Mouse (Mus musculus) neutrophil, adult 5-6 weeks (primary cell): ENCODE data around the gene Ssx2ip. TPM values are rescaled to one million over a fixed set of nuclear protein-coding genes. Genes with fewer than 3 reads are reported as not detected.
"Not testable (repeated sequence)": the region's sequence is repeated elsewhere in the genome, so short reads cannot be mapped to it uniquely, and the experiment has no call there.

Source experiments
- ATAC-seq: fragments of 151-379, 151-347 bp; 2 replicates; pipeline ENCODE4 v1.8.0; 2017; ENCODE audit warnings: mild to moderate bottlenecking, moderate TSS enrichment; ENCODE audit not compliant: insufficient number of reproducible peaks, poor library complexity, low FRiP score, severe bottlenecking; ENCODE audit errors: extremely low read depth
- total RNA-seq: library from RNA; stranded (forward); fragments of 200-1000 nt; gene quantifications from 2 replicates; pipeline ENCODE4 v1.2.3, GENCODE M21; 2017

The Ssx2ip gene
- total RNA-seq, 1 experiment from 2014 or later = 4.3 TPM

DNA sequence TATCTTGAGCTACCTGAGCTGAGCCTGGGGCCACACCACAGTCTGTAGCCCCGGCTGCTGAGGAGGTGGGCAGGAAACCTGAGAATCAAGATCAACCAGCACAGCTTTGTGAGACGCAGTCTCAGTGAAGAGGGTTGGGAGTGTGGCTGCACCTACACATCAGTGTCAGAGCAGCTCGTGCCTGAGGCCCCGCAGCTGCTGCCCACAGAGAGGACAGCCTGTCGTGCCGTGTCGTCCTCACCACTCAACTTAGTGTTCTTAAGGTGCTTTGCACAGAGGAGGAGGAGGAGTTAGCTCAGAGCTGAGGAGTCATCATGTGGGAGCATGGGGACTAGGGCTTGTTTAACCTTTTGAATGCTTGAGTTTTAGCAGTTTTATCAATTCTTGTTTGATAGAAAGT is 21.5 kb downstream of the Ssx2ip start:
- ATAC-seq = no peak

DNA sequence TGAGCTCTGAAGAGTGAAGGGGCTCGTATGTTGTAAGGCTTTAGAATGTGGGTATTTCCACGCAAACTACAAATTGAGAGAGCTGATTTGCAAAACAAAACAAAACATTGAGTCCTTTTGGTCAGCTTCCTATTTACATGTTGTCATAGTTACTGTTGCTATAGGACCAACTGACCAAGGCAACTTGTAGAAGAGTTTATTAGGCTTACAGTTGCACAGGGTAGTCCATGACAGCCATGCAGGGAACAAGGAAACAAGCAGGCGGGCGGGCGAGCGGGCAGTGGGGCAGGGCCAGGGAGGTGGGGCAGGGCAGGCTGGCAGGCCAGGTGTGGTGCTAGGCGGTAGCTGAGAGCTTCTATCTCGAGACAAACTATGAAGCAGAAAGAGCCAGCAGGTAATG is 22.0 kb downstream of the Ssx2ip start:
- ATAC-seq = no peak

DNA sequence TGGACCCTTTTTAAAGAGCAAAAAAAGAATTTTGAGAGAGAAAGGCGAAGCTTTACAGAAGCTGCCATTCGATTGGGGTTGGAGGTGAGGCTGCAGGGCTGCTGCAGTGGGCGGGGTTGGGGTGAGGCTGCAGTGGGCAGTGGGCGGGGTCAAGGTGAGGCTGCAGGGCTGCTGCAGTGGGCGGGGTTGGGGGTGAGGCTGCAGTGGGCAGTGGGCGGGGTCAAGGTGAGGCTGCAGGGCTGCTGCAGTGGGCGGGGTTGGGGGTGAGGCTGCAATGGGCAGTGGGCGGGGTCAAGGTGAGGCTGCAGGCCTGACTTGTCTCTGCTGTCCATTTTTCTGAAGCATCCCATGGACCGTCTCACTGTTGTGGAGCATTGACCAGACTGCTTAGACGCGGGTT is 28.6 kb downstream of the Ssx2ip start:
- not testable (repeated sequence) for ATAC-seq

DNA sequence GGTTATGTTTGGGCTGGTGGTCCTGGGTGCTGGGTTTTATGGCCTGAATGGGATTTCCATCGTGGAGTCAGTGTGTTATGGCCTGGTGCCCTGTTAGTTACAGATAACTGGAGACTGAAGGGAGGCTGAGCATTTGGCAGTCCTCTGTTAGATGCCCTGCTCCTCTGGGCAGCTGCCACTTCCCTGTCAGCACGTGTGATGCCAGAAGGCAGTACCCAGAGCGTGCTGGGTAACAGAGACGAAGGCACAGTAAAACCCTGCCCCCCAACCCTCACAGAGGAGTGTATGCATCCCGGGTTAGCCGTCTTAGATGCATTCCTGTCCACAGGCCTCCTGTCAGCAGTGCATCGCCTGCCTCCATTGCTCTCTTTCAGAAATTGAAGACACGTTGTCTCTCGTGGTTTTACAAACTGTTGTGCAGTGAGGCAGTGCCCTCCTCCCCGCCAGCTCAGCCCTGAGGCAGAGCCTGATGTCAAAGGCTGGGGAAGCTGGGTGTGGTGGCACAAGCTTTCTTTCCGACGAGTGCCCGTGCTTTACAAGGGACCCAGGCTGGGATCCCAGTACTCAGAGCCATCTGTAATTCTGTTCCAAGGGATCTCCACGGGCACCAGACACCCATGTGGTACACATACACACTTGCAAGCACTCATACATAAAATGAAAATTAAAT is 29.4 kb downstream of the Ssx2ip start:
- no peak for ATAC-seq

DNA sequence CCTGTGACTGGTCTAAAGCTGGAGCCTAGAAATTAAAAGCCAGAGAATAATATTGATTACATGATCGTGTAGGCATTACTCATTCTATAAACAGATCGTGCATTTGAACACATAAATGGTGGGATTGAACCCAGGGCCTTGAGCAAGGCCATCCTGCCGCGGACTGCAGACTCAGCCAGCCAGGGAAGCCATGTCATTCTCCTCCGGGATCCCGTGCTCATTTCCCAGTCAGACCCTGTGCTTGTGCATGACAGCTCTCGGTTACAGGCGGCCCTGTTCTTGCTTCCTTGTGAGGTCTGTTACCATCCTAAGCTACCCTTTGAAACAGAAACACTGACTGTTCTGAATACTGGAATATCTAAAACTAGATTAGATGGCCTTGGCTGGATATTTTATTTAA is 30.2 kb downstream of the Ssx2ip start:
- ATAC-seq = no peak

DNA sequence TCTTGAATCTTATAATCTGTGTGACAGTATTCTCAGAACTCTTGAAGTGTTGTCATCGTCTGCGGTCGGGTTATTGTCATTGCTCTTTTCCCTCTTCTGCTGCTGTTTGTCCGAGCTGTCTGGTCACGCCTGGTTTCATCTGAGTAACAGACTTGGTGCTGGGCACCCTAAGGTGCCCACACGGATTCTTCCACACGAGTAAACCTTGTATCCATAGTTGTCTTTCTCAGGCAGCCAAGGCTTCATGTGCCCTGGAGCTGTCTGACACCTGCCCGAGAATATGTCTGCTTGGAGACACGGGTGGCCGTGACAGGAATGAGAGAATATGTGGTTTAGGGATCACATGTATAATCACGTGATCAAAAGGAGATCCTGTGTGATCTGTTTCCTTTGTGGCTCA is 31.1 kb downstream of the Ssx2ip start:
- ATAC-seq = no peak

DNA sequence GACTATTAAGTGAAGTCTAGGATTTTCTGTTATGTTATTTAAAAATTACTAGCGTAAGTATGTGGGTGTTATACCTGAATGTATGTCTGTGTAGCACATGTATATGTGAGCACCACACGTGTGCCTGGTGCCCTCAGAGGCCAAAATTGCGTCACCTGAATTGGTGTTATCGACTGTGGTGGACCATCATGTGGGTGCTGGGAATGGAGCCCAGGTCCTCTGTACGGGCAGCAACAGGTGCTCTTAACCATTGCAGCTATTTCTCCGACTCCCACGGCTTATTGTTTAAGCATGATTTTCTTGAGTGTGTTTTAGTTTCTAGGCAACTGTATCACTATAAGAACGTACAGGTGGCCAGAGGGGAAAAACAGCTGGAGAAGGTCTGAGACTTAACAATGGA is 31.7 kb downstream of the Ssx2ip start:
- ATAC-seq = no peak

DNA sequence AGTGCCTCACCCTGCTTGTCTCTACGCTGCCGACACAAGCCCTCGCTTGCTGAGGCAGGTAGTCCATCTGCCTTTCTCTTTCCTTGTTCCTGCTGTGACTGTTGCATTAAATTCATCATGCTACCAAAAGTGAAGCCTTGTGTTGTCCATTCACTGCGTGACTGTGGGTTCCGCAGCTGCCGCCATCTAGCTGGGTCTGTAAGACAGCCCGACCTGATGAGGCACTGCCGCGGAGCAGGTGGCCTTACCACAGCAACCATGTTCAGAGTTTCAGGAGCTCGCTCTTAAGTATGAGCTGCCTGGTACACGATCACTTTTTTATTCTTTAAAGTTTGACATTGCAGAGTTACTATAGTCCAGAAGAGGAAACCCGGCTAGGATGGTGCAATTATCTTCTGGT is 35.6 kb downstream of the Ssx2ip start:
- ATAC-seq = no peak

DNA sequence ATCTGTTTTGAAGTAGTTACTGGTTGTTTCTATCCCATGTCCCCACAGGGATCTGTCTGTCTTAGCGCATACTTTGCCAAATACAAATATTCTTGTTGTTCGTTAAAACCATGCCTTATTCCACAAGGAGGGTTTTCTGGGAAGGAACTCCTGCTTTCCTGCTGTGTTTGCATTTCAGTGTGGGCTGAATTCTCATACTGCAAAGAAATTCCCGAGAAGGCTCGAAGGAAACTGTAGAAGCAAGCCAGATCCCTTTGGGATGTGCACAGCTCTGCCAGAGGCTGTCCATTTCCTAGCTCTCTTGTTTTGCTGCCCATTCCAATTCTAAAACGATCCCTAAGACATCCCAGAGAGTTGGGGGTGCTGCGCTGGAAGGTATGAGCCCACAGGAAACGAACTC is 36.0 kb downstream of the Ssx2ip start:
- ATAC-seq = no peak

DNA sequence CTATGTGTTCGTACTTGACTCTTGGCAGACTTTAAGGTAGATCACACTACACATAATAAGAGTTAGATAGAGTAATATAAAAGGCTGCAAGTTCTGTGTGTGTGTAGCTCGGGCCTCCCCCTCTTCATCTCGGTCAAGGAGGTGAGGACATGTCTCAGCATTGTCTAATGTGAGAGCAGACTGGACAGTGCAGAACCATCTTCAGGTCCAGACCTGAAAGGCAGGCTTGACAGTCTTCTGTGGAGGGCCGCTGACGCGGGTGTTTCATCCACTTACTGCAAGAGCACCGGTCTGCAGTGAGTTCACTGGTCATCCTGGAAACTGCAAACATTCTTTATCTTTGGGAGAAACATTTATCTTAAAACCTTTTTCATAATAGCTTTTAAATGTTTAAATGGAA is 38.0 kb downstream of the Ssx2ip start:
- no peak for ATAC-seq

DNA sequence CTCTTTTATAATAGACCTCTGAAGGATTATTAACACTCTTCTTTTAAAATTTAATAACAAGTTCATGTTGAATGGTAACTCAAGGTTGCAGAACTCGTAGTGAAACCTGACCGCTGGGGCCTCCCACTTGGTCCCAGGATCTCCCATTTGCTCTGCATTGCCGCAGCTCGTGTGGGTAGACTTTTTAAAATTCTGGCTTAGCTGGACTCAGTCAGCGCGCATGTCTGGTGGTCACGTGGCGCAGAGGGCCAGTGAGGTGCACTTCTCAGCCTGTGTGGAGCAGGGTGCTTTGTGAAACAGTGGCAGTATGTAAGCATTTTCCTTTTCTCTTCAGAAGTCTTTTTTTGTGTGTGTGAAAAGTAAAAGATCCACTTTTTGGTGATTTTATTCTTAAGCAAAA is 38.5 kb downstream of the Ssx2ip start:
- ATAC-seq = no peak

DNA sequence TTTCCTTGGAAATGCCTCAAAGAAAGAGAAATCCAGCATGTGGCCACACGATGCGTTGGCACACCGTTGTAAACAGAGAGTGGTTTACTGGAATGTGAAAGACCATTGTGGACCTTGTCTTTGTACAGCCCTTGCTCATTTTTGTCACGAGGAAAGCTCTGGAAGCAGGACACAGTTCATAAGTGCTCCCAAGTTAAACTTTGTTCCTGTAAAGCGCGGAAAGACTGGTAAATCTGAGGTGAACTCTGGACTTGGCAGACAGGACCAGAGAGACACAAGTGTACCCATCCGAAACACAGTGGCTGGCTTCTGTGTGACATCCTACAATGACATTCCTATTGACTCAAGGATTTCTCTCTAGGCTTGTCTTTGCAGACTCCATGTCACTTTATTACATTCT is 38.9 kb downstream of the Ssx2ip start:
- no peak for ATAC-seq

DNA sequence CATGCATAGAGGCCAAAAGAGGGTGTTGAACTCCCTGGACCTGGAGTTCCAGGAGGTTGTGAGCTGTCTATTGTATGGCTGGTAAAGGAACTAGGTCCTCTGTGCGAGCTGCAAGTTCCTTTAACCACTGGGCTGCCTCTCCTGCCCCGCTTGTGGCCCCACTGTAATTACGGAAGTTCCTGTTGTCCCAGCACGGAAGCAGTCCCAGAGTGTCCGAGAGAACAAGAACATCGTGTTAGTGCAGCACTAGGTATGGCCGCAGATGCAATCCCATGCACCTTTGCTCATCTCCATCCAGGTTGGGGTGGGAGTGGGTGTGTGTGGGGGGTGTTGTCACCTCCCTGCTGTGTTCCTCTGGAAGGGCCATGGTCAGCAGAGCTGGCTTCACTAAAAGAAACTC is 40.4 kb downstream of the Ssx2ip start:
- peak; percentile 57; the same call in 1 of the 2 replicates for ATAC-seq

DNA sequence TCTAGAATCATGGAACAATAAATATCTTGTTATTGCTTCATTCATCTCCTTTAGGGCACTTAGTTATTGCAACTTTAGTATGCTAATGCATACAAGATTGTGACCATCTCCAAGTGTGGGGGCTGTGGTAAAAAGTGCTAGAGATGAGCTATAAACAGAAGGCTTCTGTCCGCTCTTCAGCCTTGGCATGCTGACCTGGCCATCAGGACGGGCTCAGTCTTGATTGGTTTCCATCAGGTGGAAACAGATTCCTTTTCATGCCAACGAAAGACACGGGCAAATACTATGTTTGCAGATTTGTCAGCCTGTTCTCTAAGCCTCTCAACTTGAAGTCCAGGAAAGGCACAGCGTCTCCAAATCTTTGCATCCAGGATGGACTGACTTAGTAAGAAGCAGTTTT is 42.7 kb downstream of the Ssx2ip start:
- ATAC-seq = no peak

DNA sequence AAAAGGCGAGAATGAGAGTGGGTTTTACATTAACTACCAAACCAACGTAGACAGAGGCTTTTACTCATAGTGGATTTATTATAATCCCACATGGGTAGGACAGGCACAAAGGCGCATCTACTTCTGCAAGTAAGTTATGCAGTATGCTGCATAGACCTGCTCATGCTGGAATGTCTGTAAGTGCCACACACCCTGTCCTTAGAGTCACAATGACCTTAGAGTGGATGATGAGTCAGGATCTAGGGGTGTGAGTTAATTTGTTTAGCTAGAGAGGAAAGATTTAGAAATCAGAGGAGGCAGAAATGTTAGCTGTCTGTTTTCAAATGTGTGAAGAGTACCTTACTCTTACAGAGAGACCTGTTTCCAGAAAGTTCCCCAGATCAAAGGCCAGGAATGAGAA is 43.2 kb downstream of the Ssx2ip start:
- no peak for ATAC-seq

DNA sequence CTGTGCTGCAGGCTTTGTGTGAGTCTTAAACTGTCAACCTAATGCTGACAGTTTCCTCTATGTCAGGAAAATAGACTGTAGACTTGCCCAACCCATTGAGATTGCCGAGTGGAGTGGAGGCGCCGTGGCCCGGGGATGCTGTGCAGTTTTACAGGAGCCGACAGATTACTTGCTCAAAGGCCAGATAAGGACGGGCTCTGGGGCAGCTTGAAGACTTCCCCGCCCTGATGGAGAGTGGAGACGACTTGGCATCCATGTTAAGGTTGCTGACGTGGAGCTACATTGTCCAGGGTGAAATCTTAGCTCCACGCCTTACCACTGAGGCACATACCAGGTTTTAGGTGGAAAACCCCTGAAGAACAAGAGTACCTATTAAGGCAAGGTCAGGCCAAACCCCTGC is 43.9 kb downstream of the Ssx2ip start:
- ATAC-seq = no peak

DNA sequence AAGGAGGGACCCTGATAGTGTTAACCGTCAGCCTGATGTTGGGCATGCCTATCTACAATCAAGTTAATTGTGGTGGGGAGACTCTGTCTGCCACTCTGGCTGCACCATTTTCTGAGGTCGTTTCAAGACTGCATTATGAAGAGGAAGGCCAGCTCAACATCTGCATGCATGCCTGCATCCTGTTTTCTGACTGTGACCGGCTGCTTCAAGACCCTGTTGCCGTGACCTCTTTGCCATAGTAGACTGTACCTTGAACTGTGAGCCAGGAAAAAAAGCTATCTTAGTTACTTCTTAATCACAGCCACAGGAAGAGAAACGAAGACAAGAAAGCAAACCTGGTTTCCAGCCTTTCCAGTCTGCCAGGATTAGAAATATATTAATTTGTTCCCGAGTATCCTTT is 44.5 kb downstream of the Ssx2ip start:
- ATAC-seq = no peak

DNA sequence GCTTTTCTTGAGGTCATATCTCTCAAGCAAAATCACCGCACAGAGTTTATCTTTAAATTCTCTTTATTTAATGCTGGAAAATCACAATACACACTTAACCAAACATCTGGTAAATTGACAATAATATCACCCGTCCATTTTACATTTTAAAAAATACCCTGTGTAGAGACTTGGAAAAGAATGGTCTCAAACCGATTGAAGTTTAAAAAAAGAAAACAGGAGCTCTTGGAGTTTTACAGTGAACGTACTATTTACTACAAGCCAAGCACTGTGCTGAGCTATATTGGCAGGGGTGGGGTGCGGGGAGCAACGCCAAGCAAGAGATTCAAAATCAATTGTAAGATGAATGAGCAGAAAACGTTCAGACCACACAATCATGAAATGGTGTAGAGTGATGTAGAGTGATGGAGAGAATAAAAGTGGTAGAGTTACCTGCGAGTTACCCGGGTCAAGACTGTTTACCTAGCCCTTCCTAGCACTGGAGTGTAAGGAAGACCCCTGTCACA is 45.4 kb downstream of the Ssx2ip start, which contains the start of gene Ctbs:
Gene Ctbs, plus strand, starts transcription at position 51 of the 506 bp plus-strand sequence.
- no peak for ATAC-seq

DNA sequence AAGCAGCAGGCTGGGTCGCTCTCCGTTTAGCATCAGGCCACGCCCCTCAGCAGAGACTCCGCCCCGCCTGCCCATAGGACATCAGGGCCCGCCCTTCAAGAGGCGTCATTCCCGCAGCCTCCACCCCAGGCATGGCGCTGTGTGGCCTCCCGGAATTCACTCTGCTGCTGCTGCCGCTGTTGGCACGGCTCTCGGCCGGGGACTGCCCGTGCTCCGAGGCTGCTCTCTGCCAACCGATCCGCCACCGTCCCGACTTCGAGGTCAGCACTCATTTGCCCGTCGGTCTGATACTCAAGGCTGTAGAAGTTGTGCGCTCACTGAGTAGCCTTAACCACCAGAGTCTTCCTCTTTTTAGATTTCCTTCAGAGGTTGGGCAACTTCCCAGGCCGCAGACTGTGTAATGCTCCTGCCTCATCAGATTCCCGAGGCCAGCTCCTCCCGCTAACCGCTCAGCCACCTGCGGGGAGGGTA is 46.0 kb downstream of the Ssx2ip start:
- peak; percentile 97 for ATAC-seq

DNA sequence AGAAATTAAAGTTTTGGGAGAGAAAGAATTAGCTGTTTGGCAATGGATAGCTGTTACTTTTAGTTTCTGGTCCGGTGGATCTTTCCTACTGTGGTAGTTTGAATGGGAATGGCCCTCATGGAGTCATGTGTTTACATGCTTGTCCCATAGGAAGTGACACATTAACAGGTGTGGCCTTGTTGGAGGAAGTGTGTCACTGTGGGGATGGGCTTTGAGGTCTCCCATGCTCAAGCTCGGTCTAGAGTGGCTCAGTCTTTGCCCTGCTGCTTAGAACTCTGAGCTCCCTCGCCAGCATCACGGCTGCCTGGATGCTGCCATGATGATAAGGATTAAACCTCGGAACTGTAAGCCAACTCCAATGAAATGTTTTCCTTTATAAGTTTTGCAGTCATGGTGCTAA is 46.9 kb downstream of the Ssx2ip start:
- ATAC-seq = no peak

DNA sequence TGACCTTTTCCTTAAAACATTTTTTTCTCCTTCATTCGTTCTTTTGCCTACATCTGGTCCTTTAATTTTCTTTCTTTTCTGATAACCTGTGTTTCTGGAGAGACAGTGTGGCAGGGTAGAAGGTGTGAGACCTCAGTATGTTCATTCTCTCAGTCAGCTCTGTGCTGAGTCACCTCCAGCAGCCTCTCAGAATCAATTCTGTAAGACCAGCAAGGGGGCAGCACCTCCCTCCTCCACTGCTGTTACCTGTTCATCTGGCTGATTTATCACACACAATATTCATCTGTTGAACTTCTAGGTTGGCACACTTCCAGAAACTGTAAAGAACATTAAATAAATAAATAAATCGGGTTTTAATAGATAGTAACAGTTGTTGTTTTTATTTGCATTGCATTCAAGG is 58.5 kb downstream of the Ssx2ip start:
- ATAC-seq = no peak
